Mouse (Mus musculus): ENCODE data around the gene Rims3. TPM values are rescaled to one million over a fixed set of nuclear protein-coding genes. Genes with fewer than 3 reads are reported as not detected.
A peak's percentile ranks its signal among the peaks of the same experiment; 100 is the strongest.

The Rims3 gene
- polyA plus RNA-seq, 1 experiment from 2014 or later = 0.26 TPM

DNA sequence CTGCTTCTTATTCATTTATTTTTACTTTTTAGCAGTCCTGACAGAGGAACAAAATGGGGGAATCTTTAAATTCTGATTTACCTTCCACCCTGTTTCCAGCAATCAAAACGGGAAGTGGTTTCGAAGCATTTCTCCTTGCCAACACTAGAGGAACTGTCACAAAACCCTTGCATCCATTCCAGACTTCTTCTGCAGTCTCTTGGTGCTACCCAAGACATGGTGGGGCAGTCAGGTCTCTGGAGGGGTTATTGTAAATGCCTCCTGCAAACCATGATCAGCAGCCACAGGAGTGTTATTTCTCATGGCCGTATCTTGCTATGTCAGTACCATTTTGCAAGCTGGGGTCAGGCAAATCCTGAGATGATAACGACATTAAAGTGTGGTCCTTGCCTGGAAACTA, 9.5 kb upstream of the Rims3 start:
- H3K9me3 ChIP-seq (ENCODE audit: low read length) = no peaks in the 10 kb centered on the region
- ATAC-seq (no peak), DNase-seq (ENCODE audit: low spot score) (no peak)
- H3K4me3 ChIP-seq (ENCODE audit: low read depth, low read length) = no peak overlapping the region
- no peak for TF ChIP-seq EP300 (IDR thresholded peaks at IDR 0.05)
- TF ChIP-seq CTCF (IDR thresholded peaks at IDR 0.05) = no peak
- no peaks in the 10 kb centered on the region for H3K27me3 ChIP-seq (replicated peaks; ENCODE audit: insufficient read depth, low read length)
- no peaks in the 10 kb centered on the region for H3K36me3 ChIP-seq (ENCODE audit: insufficient read depth, low read length)
- H3K4me1 ChIP-seq (ENCODE audit: insufficient read depth, low read depth, low read length) = no peaks in the 10 kb centered on the region
- H3K9ac ChIP-seq (replicated peaks; ENCODE audit: low read depth) = no peak overlapping the region
- no peak overlapping the region for H3K27ac ChIP-seq (ENCODE audit: low read length)
- H3K4me2 ChIP-seq (replicated peaks; ENCODE audit: low read depth, low read length) = no peak overlapping the region
- 63% methylated on average over 4 of the region's 4 CpGs for WGBS

DNA sequence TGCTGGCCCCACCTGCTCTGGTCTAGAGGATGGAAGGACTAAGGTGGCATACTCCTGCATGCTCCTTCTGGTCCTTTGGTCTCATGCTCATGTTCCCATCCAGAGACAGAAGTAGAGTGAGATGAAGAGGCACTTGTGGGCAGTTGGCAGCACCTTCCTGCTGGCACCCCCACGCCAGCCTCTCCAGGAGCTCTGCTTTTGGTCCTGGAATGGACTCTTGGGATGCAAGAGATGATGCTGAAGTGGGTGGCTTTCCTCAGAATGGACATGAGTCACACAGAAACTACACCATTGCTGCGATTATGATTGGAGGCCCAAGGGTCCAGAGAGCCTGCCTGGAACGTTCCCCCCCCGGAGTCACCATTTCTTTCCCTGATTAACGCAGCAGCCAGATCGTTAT, 5.7 kb upstream of the Rims3 start:
- WGBS = 75% methylated on average over 6 of the region's 6 CpGs
- H3K4me2 ChIP-seq (replicated peaks; ENCODE audit: low read depth, low read length) = no peak overlapping the region
- H3K27me3 ChIP-seq (replicated peaks; ENCODE audit: insufficient read depth, low read length) = no peaks in the 10 kb centered on the region
- no peaks in the 10 kb centered on the region for H3K36me3 ChIP-seq (ENCODE audit: insufficient read depth, low read length)
- no peak overlapping the region for H3K27ac ChIP-seq (ENCODE audit: low read length)
- H3K4me1 ChIP-seq (ENCODE audit: insufficient read depth, low read depth, low read length) = no peaks in the 10 kb centered on the region
- ATAC-seq (no peak), DNase-seq (ENCODE audit: low spot score) (no peak)
- H3K4me3 ChIP-seq (ENCODE audit: low read depth, low read length) = no peak overlapping the region
- no peak for TF ChIP-seq EP300 (IDR thresholded peaks at IDR 0.05)
- H3K9ac ChIP-seq (replicated peaks; ENCODE audit: low read depth) = no peak overlapping the region
- no peaks in the 10 kb centered on the region for H3K9me3 ChIP-seq (ENCODE audit: low read length)

DNA sequence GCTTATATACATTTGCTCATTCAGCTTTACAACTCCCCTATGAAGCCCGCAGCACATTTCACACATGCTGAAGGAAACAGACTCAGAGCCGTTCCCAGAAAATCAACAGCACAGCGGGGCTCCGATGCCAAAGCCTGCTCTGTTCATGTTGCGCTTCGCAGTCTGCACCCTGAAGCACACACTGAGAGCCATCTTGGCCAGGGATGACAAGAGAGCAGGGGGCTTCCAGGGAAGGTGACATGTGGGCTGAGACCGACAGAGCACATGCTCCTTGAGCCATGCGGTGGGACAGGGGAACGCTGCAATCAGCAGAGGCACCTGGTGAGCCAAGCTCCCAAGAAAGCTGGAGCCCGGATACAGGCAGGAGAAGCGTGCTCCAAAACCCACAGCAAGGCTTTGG, 5.2 kb upstream of the Rims3 start:
- no peak overlapping the region for H3K4me2 ChIP-seq (replicated peaks; ENCODE audit: low read depth, low read length)
- no peak for DNase-seq (ENCODE audit: low spot score)
- WGBS = 57% methylated on average over 11 of the region's 11 CpGs
- no peaks in the 10 kb centered on the region for H3K9me3 ChIP-seq (ENCODE audit: low read length)
- H3K27ac ChIP-seq (ENCODE audit: low read length) = no peak overlapping the region
- H3K36me3 ChIP-seq (ENCODE audit: insufficient read depth, low read length) = no peaks in the 10 kb centered on the region
- no peak overlapping the region for H3K4me3 ChIP-seq (ENCODE audit: low read depth, low read length)
- no peaks in the 10 kb centered on the region for H3K4me1 ChIP-seq (ENCODE audit: insufficient read depth, low read depth, low read length)
- ATAC-seq = no peak
- no peaks in the 10 kb centered on the region for H3K27me3 ChIP-seq (replicated peaks; ENCODE audit: insufficient read depth, low read length)
- TF ChIP-seq EP300 (IDR thresholded peaks at IDR 0.05) = no peak
- TF ChIP-seq CTCF (IDR thresholded peaks at IDR 0.05) = no peak
- H3K9ac ChIP-seq (replicated peaks; ENCODE audit: low read depth) = no peak overlapping the region

DNA sequence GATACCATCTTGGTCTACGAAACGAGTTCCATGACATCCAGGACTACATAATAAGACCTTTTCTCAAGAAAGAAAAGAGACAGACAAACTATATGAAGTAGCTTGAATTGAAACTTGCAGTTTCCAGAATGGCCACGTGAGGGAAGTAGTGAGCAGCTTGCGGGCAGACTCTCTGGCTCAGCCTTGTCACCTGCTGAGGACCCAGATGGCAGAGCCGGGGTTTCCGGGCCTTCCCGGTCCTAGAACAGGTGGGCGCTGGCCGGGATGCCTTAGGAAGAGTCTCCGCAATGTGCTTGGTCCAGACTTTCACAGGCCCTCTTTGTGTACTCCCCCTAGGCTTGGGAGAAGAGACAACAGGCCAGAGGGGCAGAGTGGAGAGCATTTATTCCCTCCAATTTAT, 3.7 kb upstream of the Rims3 start:
- DNase-seq (ENCODE audit: low spot score) (peak; percentile 76), ATAC-seq (no peak)
- Histone ChIP-seq H3K9ac (replicated peaks; ENCODE audit: low read depth) (no peak overlapping the region), H3K4me1 (ENCODE audit: insufficient read depth, low read depth, low read length) (no peaks in the 10 kb centered on the region), H3K36me3 (ENCODE audit: insufficient read depth, low read length) (no peaks in the 10 kb centered on the region), H3K27ac (ENCODE audit: low read length) (no peak overlapping the region), H3K27me3 (replicated peaks; ENCODE audit: insufficient read depth, low read length) (0 out of 2 replicates have a peak, but pooled peaks cover 4% of the 10 kb centered on the region), H3K4me2 (replicated peaks; ENCODE audit: low read depth, low read length) (no peak overlapping the region), H3K9me3 (ENCODE audit: low read length) (no peaks in the 10 kb centered on the region), H3K4me3 (ENCODE audit: low read depth, low read length) (no peak overlapping the region)
- TF ChIP-seq EP300 (IDR thresholded peaks at IDR 0.05) (no peak), CTCF (IDR thresholded peaks at IDR 0.05) (peak; percentile 86)
- WGBS = 3% methylated on average over 10 of the region's 10 CpGs

DNA sequence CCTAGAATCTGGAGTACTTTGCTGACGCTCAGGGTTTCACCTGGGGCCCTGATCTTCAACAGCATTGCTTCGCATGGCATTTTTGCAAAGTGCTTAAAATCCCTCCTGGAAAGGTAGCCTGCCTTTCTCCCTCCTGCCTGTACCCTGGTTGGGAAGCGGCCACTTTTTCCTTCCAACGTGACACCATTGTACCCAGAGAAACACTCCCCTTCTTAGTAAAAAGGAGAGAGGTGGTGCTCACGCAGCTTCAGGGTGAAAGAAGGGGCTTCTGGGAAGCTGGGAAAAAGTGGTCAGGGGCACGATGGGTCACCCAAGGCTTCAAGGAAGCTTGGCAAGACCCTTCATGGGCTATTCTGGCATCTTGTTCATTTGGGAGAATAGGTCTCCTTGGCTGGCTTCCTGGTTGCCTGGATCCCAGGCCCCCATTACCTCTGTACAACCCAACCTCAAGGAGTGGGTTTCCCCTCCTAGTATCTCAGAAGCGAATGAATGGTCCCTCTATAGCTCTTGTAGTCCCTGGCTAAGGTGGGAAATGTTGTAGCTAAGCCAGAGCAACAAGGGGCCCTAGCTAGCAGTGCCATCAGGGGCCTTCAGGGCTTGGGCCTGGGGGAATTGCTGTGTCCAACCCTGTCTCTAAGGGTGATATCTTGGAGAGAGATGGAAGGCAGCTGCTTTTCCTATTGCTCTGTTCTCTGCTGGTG, 894 bp downstream of the Rims3 start:
- 31% methylated on average over 7 of the region's 7 CpGs for WGBS
- no peak for ATAC-seq

DNA sequence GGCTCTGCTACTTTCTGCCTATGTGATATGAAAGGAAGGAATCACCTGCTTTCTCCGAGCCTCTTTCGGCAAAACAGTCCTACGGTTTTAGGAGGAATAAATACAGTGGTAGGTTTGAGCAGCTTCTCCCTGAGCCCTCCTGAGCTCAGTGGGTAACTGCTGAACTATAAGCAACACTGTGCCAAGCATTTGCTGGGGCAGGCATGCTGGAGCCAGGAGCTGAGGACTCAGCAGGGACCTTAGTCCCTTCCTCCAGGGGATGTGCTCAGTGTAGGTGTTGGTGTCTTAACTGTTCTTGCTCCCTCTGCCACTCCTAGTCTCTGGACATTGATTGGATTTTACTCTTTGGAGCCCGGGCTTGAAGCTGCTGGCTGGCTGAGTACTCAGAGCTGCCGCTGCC, 1.8 kb downstream of the Rims3 start:
- Histone ChIP-seq H3K27me3 (replicated peaks; ENCODE audit: insufficient read depth, low read length) (0 out of 2 replicates have a peak, but pooled peaks cover 9% of the 10 kb centered on the region), H3K9ac (replicated peaks; ENCODE audit: low read depth) (no peak overlapping the region), H3K36me3 (ENCODE audit: insufficient read depth, low read length) (no peaks in the 10 kb centered on the region), H3K4me1 (ENCODE audit: insufficient read depth, low read depth, low read length) (no peaks in the 10 kb centered on the region), H3K9me3 (ENCODE audit: low read length) (no peaks in the 10 kb centered on the region), H3K4me2 (replicated peaks; ENCODE audit: low read depth, low read length) (no peak overlapping the region), H3K27ac (ENCODE audit: low read length) (no peak overlapping the region), H3K4me3 (ENCODE audit: low read depth, low read length) (no peak overlapping the region)
- DNase-seq (ENCODE audit: low spot score) = no peak
- WGBS = 45% methylated on average over 5 of the region's 5 CpGs
- no peak for ATAC-seq
- no peak for TF ChIP-seq CTCF (IDR thresholded peaks at IDR 0.05)
- TF ChIP-seq EP300 (IDR thresholded peaks at IDR 0.05) = no peak

More for the DNA sequence above, 894 bp downstream of the Rims3 start:
- no peak for DNase-seq (ENCODE audit: low spot score)
- H3K4me2 ChIP-seq (replicated peaks; ENCODE audit: low read depth, low read length) = peak overlapping the region; percentile 84
- H3K9me3 ChIP-seq (ENCODE audit: low read length) = no peaks in the 10 kb centered on the region
- H3K4me1 ChIP-seq (ENCODE audit: insufficient read depth, low read depth, low read length) = no peaks in the 10 kb centered on the region
- no peaks in the 10 kb centered on the region for H3K36me3 ChIP-seq (ENCODE audit: insufficient read depth, low read length)
- no peak overlapping the region for H3K4me3 ChIP-seq (ENCODE audit: low read depth, low read length)
- 0 out of 2 replicates have a peak, but pooled peaks cover 9% of the 10 kb centered on the region for H3K27me3 ChIP-seq (replicated peaks; ENCODE audit: insufficient read depth, low read length)
- TF ChIP-seq EP300 (IDR thresholded peaks at IDR 0.05) (no peak), CTCF (IDR thresholded peaks at IDR 0.05) (no peak)
- H3K9ac ChIP-seq (replicated peaks; ENCODE audit: low read depth) = no peak overlapping the region
- H3K27ac ChIP-seq (ENCODE audit: low read length) = no peak overlapping the region

All from lung, postnatal 0 days (tissue).